Mouse (Mus musculus) large intestine, adult 2 months (tissue): ENCODE measurements around the gene Olfr1111. TPM values are rescaled to one million over a fixed set of nuclear protein-coding genes. Genes with fewer than 3 reads are reported as not detected.
"Not testable (repeated sequence)": the region's sequence is repeated elsewhere in the genome, so short reads cannot be mapped to it uniquely, and the experiment has no call there.

Experiments used
- DNase-seq: peaks from one replicate; pipeline ENCODE4 v3.0.0-alpha.2; 2012; ENCODE audit warnings: low read depth, low spot score
- WGBS: fragments of 180-500 bp; shearing (Covaris S2); methylation state at CpG from one replicate; pipeline ENCODE4 v1.1.7; 2018; 5-methylcytosine and 5-hydroxymethylcytosine counted together
- polyA plus RNA-seq: library from polyadenylated mRNA; depleted of rRNA; stranded (reverse); fragments of >200 nt; gene quantifications from 2 replicates; pipeline ENCODE4 v1.2.3, GENCODE M21; 2012; rRNA removed

Olfr1111 gene
- not detected in 2 replicates for polyA plus RNA-seq

GRCm38 (mm10) chr2:87152524-87152923 is at the start of gene Olfr1111:
Olfr1111 (minus strand) TSS chr2:87152624.
- DNase-seq = no peak

- WGBS = 83% methylated on average over 1 of the region's 1 CpGs
Observed at GRCm38 (mm10) chr2:87187498-87187897, 35.1 kb upstream of the Olfr1111 start, which contains the start of gene Olfr1112. Olfr1112 (plus strand) TSS chr2:87187798.

DNA sequence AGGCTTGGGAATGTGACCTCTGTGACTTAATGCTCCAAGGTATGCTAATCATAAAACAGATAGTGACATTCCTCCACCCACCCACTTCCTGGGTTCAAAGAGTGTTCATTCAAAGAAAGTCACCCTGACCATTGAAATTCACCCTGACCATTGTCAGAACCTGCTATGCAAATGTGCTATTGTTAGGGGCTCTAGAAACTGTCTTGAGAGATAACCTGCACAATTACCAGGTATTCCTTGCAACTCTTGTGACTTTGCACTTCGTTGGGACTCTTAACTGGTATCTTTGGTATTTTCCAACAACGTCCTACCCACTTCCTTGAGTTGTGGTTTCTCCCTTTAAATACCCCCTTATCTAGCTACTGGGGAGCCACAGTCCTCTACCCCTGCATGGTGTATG is 15.3 kb upstream of the Olfr1111 start:
- not testable (repeated sequence) for DNase-seq
- 76% methylated on average over 2 of the region's 2 CpGs for WGBS

More at GRCm38 (mm10) chr2:87187498-87187897, 35.1 kb upstream of the Olfr1111 start, which contains the start of gene Olfr1112:
- DNase-seq = no peak

- no peak for DNase-seq
- 70% methylated on average over 1 of the region's 1 CpGs for WGBS
Observed at GRCm38 (mm10) chr2:87140200-87140599, 12.2 kb downstream of the Olfr1111 start, which contains the start of gene Olfr1110. Olfr1110 (minus strand) TSS chr2:87140300.

GRCm38 (mm10) chr2:87114467-87114866 is 38.0 kb downstream of the Olfr1111 start, which contains the start of gene Olfr259:
Olfr259 (minus strand) TSS chr2:87114567.
- DNase-seq = no peak

Other genes with a start within 250 kb of the Olfr1111 start
- not detected in 2 replicates for gene Olfr1098, start 228.1 kb downstream of the Olfr1111 start, polyA plus RNA-seq
- gene Olfr1099, start 191.9 kb downstream of the Olfr1111 start, polyA plus RNA-seq = not detected in 2 replicates
- gene Olfr1100, start 172.7 kb downstream of the Olfr1111 start, polyA plus RNA-seq = not detected in 2 replicates
- not detected in 2 replicates for gene Olfr1101, start 161.4 kb downstream of the Olfr1111 start, polyA plus RNA-seq
- gene Olfr1102, start 154.2 kb downstream of the Olfr1111 start, polyA plus RNA-seq = not detected in 2 replicates
- gene Olfr1104, start 125.5 kb downstream of the Olfr1111 start, polyA plus RNA-seq = not detected in 2 replicates
- not detected in 2 replicates for gene Olfr1105, start 116.1 kb downstream of the Olfr1111 start, polyA plus RNA-seq
- not detected in 2 replicates for gene Olfr1106, start 100.4 kb downstream of the Olfr1111 start, polyA plus RNA-seq
- not detected in 2 replicates for gene Olfr1107, start 76.8 kb downstream of the Olfr1111 start, polyA plus RNA-seq
- gene Olfr1109, start 56.6 kb downstream of the Olfr1111 start, polyA plus RNA-seq = not detected in 2 replicates
- gene Olfr259, start 38.1 kb downstream of the Olfr1111 start, polyA plus RNA-seq = not detected in 2 replicates
- gene Olfr1110, start 12.3 kb downstream of the Olfr1111 start, polyA plus RNA-seq = not detected in 2 replicates
- not detected in 2 replicates for gene Olfr1112, start 35.2 kb upstream of the Olfr1111 start, polyA plus RNA-seq
- gene Olfr1113, start 56.3 kb upstream of the Olfr1111 start, polyA plus RNA-seq = not detected in 2 replicates
- gene Olfr1115, start 95.4 kb upstream of the Olfr1111 start, polyA plus RNA-seq = not detected in 2 replicates
- gene Olfr1116, start 114.9 kb upstream of the Olfr1111 start, polyA plus RNA-seq = not detected in 2 replicates
- not detected in 2 replicates for gene Olfr1118, start 155.0 kb upstream of the Olfr1111 start, polyA plus RNA-seq
- not detected in 2 replicates for gene Olfr1120, start 202.2 kb upstream of the Olfr1111 start, polyA plus RNA-seq
- gene Olfr1121, start 217.3 kb upstream of the Olfr1111 start, polyA plus RNA-seq = not detected in 2 replicates
- not detected in 2 replicates for gene Olfr1122, start 233.2 kb upstream of the Olfr1111 start, polyA plus RNA-seq